Mouse (Mus musculus): Measurements from ENCODE around the gene Fpgs. TPM values are rescaled to one million over a fixed set of nuclear protein-coding genes. Genes with fewer than 3 reads are reported as not detected.

Gene Fpgs
- polyA plus RNA-seq, 1 experiment from 2014 or later: 31.6 TPM

GRCm38 (mm10) chr2:32720681-32721229 is 16.8 kb upstream of the Fpgs start, which contains the start of gene Sh2d3c:
Sh2d3c (plus strand) TSS chr2:32721055.
- Histone ChIP-seq H3K4me3 (no peak within 1 kb of the TSS), H3K27ac (peak within 1 kb of the TSS; percentile 56; the same call in 1 of the 2 replicates)
- DNase-seq (ENCODE audit: low spot score): no peak

GRCm38 (mm10) chr2:32720053-32720452 is 16.1 kb upstream of the Fpgs start:
- peaks cover 21% of the 10 kb centered on the region for H3K4me1 ChIP-seq
- H3K27ac ChIP-seq: no peak overlapping the region
- no peaks in the 10 kb centered on the region for H3K36me3 ChIP-seq
- WGBS: 91% methylated on average over 3 of the region's 3 CpGs
- DNase-seq (ENCODE audit: low spot score): no peak
- no peak overlapping the region for H3K4me3 ChIP-seq
- no peaks in the 10 kb centered on the region; the same call in 1 of the 2 replicates for H3K27me3 ChIP-seq (ENCODE audit: low read depth, poor library complexity, severe bottlenecking)
- no peaks in the 10 kb centered on the region for H3K9me3 ChIP-seq (replicated peaks)

More at GRCm38 (mm10) chr2:32720681-32721229, 16.8 kb upstream of the Fpgs start, which contains the start of gene Sh2d3c:
- 64% methylated on average over 8 of the region's 8 CpGs for WGBS
- H3K4me1 ChIP-seq: peaks cover 19% of the 10 kb centered on the region
- no peaks in the 10 kb centered on the region; the same call in 1 of the 2 replicates for H3K27me3 ChIP-seq (ENCODE audit: low read depth, poor library complexity, severe bottlenecking)
- no peaks in the 10 kb centered on the region for H3K9me3 ChIP-seq (replicated peaks)
- no peaks in the 10 kb centered on the region for H3K36me3 ChIP-seq

- H3K4me3 ChIP-seq: no peak overlapping the region
- DNase-seq (ENCODE audit: low spot score): no peak
- H3K27me3 ChIP-seq (ENCODE audit: low read depth, poor library complexity, severe bottlenecking): no peaks in the 10 kb centered on the region; the same call in 1 of the 2 replicates
- no peaks in the 10 kb centered on the region for H3K36me3 ChIP-seq
- no peaks in the 10 kb centered on the region for H3K9me3 ChIP-seq (replicated peaks)
- 65% methylated on average over 9 of the region's 9 CpGs for WGBS
- peak overlapping the region; percentile 67 for H3K27ac ChIP-seq
- H3K4me1 ChIP-seq: peaks cover 34% of the 10 kb centered on the region
Measured at GRCm38 (mm10) chr2:32718761-32719160, 14.8 kb upstream of the Fpgs start.

- H3K9me3 ChIP-seq (replicated peaks): no peaks in the 10 kb centered on the region
- H3K4me1 ChIP-seq: peaks cover 40% of the 10 kb centered on the region
- 0 out of 2 replicates have a peak overlapping the region, but pooled peaks have one; percentile 0 for H3K4me3 ChIP-seq
- H3K36me3 ChIP-seq: peaks cover 16% of the 10 kb centered on the region
- WGBS: 58% methylated on average over 4 of the region's 4 CpGs
- no peak for DNase-seq (ENCODE audit: low spot score)
- H3K27ac ChIP-seq: peak overlapping the region; percentile 69
- H3K27me3 ChIP-seq (ENCODE audit: low read depth, poor library complexity, severe bottlenecking): no peaks in the 10 kb centered on the region; the same call in 1 of the 2 replicates
Measured at GRCm38 (mm10) chr2:32714987-32715425, 11.1 kb upstream of the Fpgs start.

- 54% methylated on average over 11 of the region's 11 CpGs for WGBS
- no peak for DNase-seq (ENCODE audit: low spot score)
- H3K36me3 ChIP-seq: peaks cover 22% of the 10 kb centered on the region
- H3K9me3 ChIP-seq (replicated peaks): no peaks in the 10 kb centered on the region
- H3K27me3 ChIP-seq (ENCODE audit: low read depth, poor library complexity, severe bottlenecking): no peaks in the 10 kb centered on the region; the same call in 1 of the 2 replicates
- H3K4me1 ChIP-seq: peaks cover 40% of the 10 kb centered on the region
- peak overlapping the region; percentile 96 for H3K27ac ChIP-seq
- peak overlapping the region; percentile 82; the same call in 1 of the 2 replicates for H3K4me3 ChIP-seq
Measured at GRCm38 (mm10) chr2:32714117-32714986, 10.4 kb upstream of the Fpgs start.

- WGBS: under 1% methylated on average over 64 of the region's 79 CpGs
- H3K4me3 ChIP-seq: peak within 1 kb of the TSS; percentile 82
- peak; percentile 97 for DNase-seq (ENCODE audit: low spot score)
Measured at GRCm38 (mm10) chr2:32712934-32713817, 9.2 kb upstream of the Fpgs start, which contains the start of gene Cdk9. Cdk9 (minus strand) TSS chr2:32713076.

GRCm38 (mm10) chr2:32712586-32712933 is 8.6 kb upstream of the Fpgs start:
- Histone ChIP-seq H3K4me3 (peak overlapping the region; percentile 82), H3K27me3 (ENCODE audit: low read depth, poor library complexity, severe bottlenecking) (no peaks in the 10 kb centered on the region), H3K36me3 (peaks cover 40% of the 10 kb centered on the region), H3K4me1 (peaks cover 35% of the 10 kb centered on the region), H3K9me3 (replicated peaks) (no peaks in the 10 kb centered on the region), H3K27ac (peak overlapping the region; percentile 96)
- under 1% methylated on average over 44 of the region's 44 CpGs for WGBS
- peak; percentile 98 for DNase-seq (ENCODE audit: low spot score)

More at GRCm38 (mm10) chr2:32712934-32713817, 9.2 kb upstream of the Fpgs start, which contains the start of gene Cdk9:
- peaks cover 34% of the 10 kb centered on the region for H3K36me3 ChIP-seq
- H3K4me1 ChIP-seq: peaks cover 35% of the 10 kb centered on the region
- H3K27me3 ChIP-seq (ENCODE audit: low read depth, poor library complexity, severe bottlenecking): no peaks in the 10 kb centered on the region
- no peaks in the 10 kb centered on the region for H3K9me3 ChIP-seq (replicated peaks)
- H3K27ac ChIP-seq: peak within 1 kb of the TSS; percentile 96

- Histone ChIP-seq H3K4me3 (peak overlapping the region; percentile 82), H3K4me1 (peaks cover 35% of the 10 kb centered on the region), H3K9me3 (replicated peaks) (no peaks in the 10 kb centered on the region), H3K27ac (peak overlapping the region; percentile 96), H3K27me3 (ENCODE audit: low read depth, poor library complexity, severe bottlenecking) (no peaks in the 10 kb centered on the region), H3K36me3 (peaks cover 45% of the 10 kb centered on the region)
- under 1% methylated on average over 41 of the region's 41 CpGs for WGBS
- DNase-seq (ENCODE audit: low spot score): peak; percentile 73
Measured at GRCm38 (mm10) chr2:32712108-32712551, 8.2 kb upstream of the Fpgs start.

GRCm38 (mm10) chr2:32711301-32712056 is 7.5 kb upstream of the Fpgs start:
- Histone ChIP-seq H3K27me3 (ENCODE audit: low read depth, poor library complexity, severe bottlenecking) (no peaks in the 10 kb centered on the region), H3K36me3 (peaks cover 51% of the 10 kb centered on the region), H3K4me3 (peak overlapping the region; percentile 82), H3K27ac (peak overlapping the region; percentile 96), H3K9me3 (replicated peaks) (no peaks in the 10 kb centered on the region), H3K4me1 (peaks cover 35% of the 10 kb centered on the region)
- no peak for DNase-seq (ENCODE audit: low spot score)
- WGBS: 31% methylated on average over 9 of the region's 9 CpGs

- Histone ChIP-seq H3K27me3 (ENCODE audit: low read depth, poor library complexity, severe bottlenecking) (no peaks in the 10 kb centered on the region), H3K9me3 (replicated peaks) (no peaks in the 10 kb centered on the region), H3K4me3 (no peak overlapping the region), H3K36me3 (peaks cover 62% of the 10 kb centered on the region), H3K27ac (no peak overlapping the region), H3K4me1 (peaks cover 35% of the 10 kb centered on the region)
- DNase-seq (ENCODE audit: low spot score): no peak
- 89% methylated on average over 5 of the region's 5 CpGs for WGBS
Measured at GRCm38 (mm10) chr2:32710425-32710824, 6.5 kb upstream of the Fpgs start.

GRCm38 (mm10) chr2:32709521-32710137 is 5.7 kb upstream of the Fpgs start:
- WGBS: 94% methylated on average over 20 of the region's 20 CpGs
- H3K4me1 ChIP-seq: peaks cover 28% of the 10 kb centered on the region
- no peaks in the 10 kb centered on the region for H3K9me3 ChIP-seq (replicated peaks)
- peaks cover 70% of the 10 kb centered on the region for H3K36me3 ChIP-seq
- no peaks in the 10 kb centered on the region for H3K27me3 ChIP-seq (ENCODE audit: low read depth, poor library complexity, severe bottlenecking)
- no peak for DNase-seq (ENCODE audit: low spot score)
- H3K27ac ChIP-seq: no peak overlapping the region
- no peak overlapping the region for H3K4me3 ChIP-seq

Data from limb, embryonic 10.5 days (tissue).